Mouse (Mus musculus) heart, postnatal 0 days (tissue): ENCODE measurements around the gene Prelid1.

Experiments
- CTCF ChIP-seq: IDR thresholded peaks from 2 replicates; pipeline ENCODE4 v1.5.1; 2016; ENCODE audit warnings: antibody characterized with exemption, control low read depth, low read depth
- EP300 ChIP-seq: IDR thresholded peaks from 2 replicates; pipeline ENCODE4 v1.6.1; 2016; ENCODE audit warnings: antibody characterized with exemption, low read depth

- TF ChIP-seq EP300 (no peak), CTCF (no peak)
These were observed 5.3 kb downstream of the Prelid1 start for GRCm38 (mm10) chr13:55325596-55325995.
